Mouse (Mus musculus) brain, embryonic 14.5 days (tissue): ENCODE results near the gene Gpx3.

ENCODE experiments used
- CTCF ChIP-seq: fragments of 200-500 bp; IDR thresholded peaks from 2 replicates; pipeline ENCODE4 v1.5.1; 2012; ENCODE audit warnings: inconsistent platforms, mild to moderate bottlenecking, moderate library complexity, borderline replicate concordance; ENCODE audit not compliant: insufficient read depth, insufficient read length; ENCODE audit errors: extremely low read depth
- POLR2A ChIP-seq: fragments of 200-500 bp; IDR thresholded peaks from 2 replicates; pipeline ENCODE4 v1.6.1; 2012; ENCODE audit warnings: mild to moderate bottlenecking, inconsistent platforms, borderline replicate concordance; ENCODE audit not compliant: poor library complexity, insufficient read depth, insufficient read length, severe bottlenecking; ENCODE audit errors: extremely low read depth

GRCm38 (mm10) chr11:54928886-54929285 lies 26.6 kb downstream of the Gpx3 start:
- TF ChIP-seq POLR2A (no peak), CTCF (no peak)
